Mouse (Mus musculus): ENCODE results near the gene Ndufc2.

GRCm38 (mm10) chr7:97386106-97386805 is 13.5 kb upstream of the Ndufc2 start:
- TF ChIP-seq CTCF (IDR thresholded peaks at IDR 0.05; ENCODE audit: control insufficient read depth, insufficient read depth, insufficient replicate concordance, low read depth, low read length): no peak
- TF ChIP-seq POLR2A (IDR thresholded peaks at IDR 0.05; ENCODE audit: control insufficient read depth, low read depth, low read length): no peak

All from testis, adult 2 months (tissue).